Mouse (Mus musculus) forebrain, postnatal 0 days (tissue): ENCODE measurements around the gene Pom121l2. TPM values are rescaled to one million over a fixed set of nuclear protein-coding genes. Genes with fewer than 3 reads are reported as not detected.
A peak's percentile ranks its signal among the peaks of the same experiment; 100 is the strongest.

Experiments used
- ATAC-seq: fragments of 200-750 bp; cut with Nextera tagmentation; 2 replicates; pipeline ENCODE4 v1.8.0; 2017; ENCODE audit warnings: mild to moderate bottlenecking, moderate library complexity
- DNase-seq: peaks from one replicate; pipeline ENCODE4 v3.0.0-alpha.2; 2015
- H3K27ac ChIP-seq: fragments of 300-500 bp; sonication (generic); 2 replicates; pipeline ENCODE4 v1.5.1; 2014; ENCODE audit warnings: low read depth, mild to moderate bottlenecking, antibody characterized with exemption, low read length, moderate library complexity, mixed read lengths
- H3K27me3 ChIP-seq: fragments of 300-500 bp; sonication (generic); 2 replicates; pipeline ENCODE4 v1.6.1; 2014; ENCODE audit warnings: mild to moderate bottlenecking, low read length, mixed read lengths; ENCODE audit not compliant: insufficient read depth
- H3K36me3 ChIP-seq: fragments of 300-500 bp; sonication (generic); 2 replicates; pipeline ENCODE4 v1.6.1; 2014; ENCODE audit warnings: mild to moderate bottlenecking, moderate library complexity; ENCODE audit not compliant: insufficient read depth
- H3K4me1 ChIP-seq: fragments of 300-500 bp; sonication (generic); 2 replicates; pipeline ENCODE4 v1.6.1; 2014; ENCODE audit warnings: antibody characterized with exemption; ENCODE audit not compliant: insufficient read depth
- H3K4me2 ChIP-seq: fragments of 300-500 bp; sonication (generic); 2 replicates; pipeline ENCODE4 v1.6.1; 2014; ENCODE audit warnings: low read depth, mild to moderate bottlenecking, moderate library complexity
- H3K4me3 ChIP-seq: fragments of 300-500 bp; sonication (generic); 2 replicates; pipeline ENCODE4 v1.5.1; 2014; ENCODE audit warnings: low read depth, low read length, mixed read lengths
- H3K9ac ChIP-seq: fragments of 300-500 bp; sonication (generic); 2 replicates; pipeline ENCODE4 v1.6.1; 2014; ENCODE audit warnings: mild to moderate bottlenecking
- H3K9me3 ChIP-seq: fragments of 300-500 bp; sonication (generic); 2 replicates; pipeline ENCODE4 v1.6.1; 2016; ENCODE audit warnings: low read length
- CTCF ChIP-seq: sonication (generic); IDR thresholded peaks from 2 replicates; pipeline ENCODE4 v1.5.1; 2016; ENCODE audit warnings: antibody characterized with exemption, control low read depth, low read depth
- WGBS: fragments of 180-500 bp; shearing (Covaris S2); extraction: QIAGEN DNeasy Blood & Tissue Kit; methylation state at CpG from one replicate; pipeline ENCODE4 v1.1.7; 2014; 5-methylcytosine and 5-hydroxymethylcytosine counted together
- polyA plus RNA-seq: library from polyadenylated mRNA; unstranded; fragments of >200 nt; fragmentation: Nextera tagmentation; extraction: Ambion mirVana; gene quantifications from 2 replicates; pipeline ENCODE4 v1.2.1, GENCODE M21; 2015
- total RNA-seq: library from RNA; depleted of rRNA; stranded (reverse); fragments of >200 nt; gene quantifications from 2 replicates; pipeline ENCODE4 v1.2.3, GENCODE M21; 2014

Pom121l2 gene
- total and polyA plus RNA-seq, 2 experiments from 2014 or later = not detected

GRCm38 (mm10) chr13:22006334-22007120 lies 25.5 kb downstream of the Pom121l2 start:
- H3K4me1 ChIP-seq = 0 out of 2 replicates have a peak, but pooled peaks cover 3% of the 10 kb centered on the region
- H3K9me3 ChIP-seq = no peaks in the 10 kb centered on the region
- no peak overlapping the region for H3K27ac ChIP-seq
- ATAC-seq (peak; percentile 69), DNase-seq (no peak)
- peak overlapping the region; percentile 45 for H3K4me3 ChIP-seq
- TF ChIP-seq CTCF = no peak
- peak overlapping the region; percentile 94 for H3K4me2 ChIP-seq
- under 1% methylated on average over 38 of the region's 38 CpGs for WGBS
- peak overlapping the region; percentile 40; the same call in 1 of the 2 replicates for H3K9ac ChIP-seq
- H3K36me3 ChIP-seq = no peaks in the 10 kb centered on the region
- H3K27me3 ChIP-seq = peaks cover 94% of the 10 kb centered on the region

DNA sequence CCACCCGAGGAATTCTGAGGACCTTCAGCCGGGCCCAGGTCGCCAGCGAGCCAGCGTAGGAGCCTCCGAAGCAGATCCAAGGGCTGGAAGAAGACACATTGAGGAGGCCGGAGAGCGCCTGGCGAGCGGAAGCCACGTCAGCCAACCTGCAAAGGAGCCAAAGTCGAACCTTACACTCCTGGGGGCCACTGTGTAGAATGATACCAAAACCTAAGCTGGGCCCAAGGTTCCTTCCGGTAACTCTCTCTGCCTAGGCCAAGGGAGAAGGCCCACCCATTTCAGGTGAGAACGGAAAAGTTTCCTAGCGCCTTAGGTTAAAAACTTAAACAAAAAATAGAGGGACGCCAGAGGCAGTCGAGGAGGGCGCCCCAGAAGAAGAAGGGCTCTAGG lies 26.1 kb downstream of the Pom121l2 start:
- 0 out of 2 replicates have a peak, but pooled peaks cover 3% of the 10 kb centered on the region for H3K4me1 ChIP-seq
- H3K4me2 ChIP-seq = peak overlapping the region; percentile 94
- no peak overlapping the region for H3K9ac ChIP-seq
- ATAC-seq (no peak), DNase-seq (no peak)
- H3K36me3 ChIP-seq = no peaks in the 10 kb centered on the region
- H3K9me3 ChIP-seq = no peaks in the 10 kb centered on the region
- TF ChIP-seq CTCF = no peak
- no peak overlapping the region for H3K27ac ChIP-seq
- peaks cover 92% of the 10 kb centered on the region for H3K27me3 ChIP-seq
- 5% methylated on average over 18 of the region's 18 CpGs for WGBS
- peak overlapping the region; percentile 45 for H3K4me3 ChIP-seq

GRCm38 (mm10) chr13:22007872-22008271 lies 26.9 kb downstream of the Pom121l2 start:
- 0 out of 2 replicates have a peak, but pooled peaks cover 3% of the 10 kb centered on the region for H3K4me1 ChIP-seq
- WGBS = 50% methylated on average over 7 of the region's 7 CpGs
- no peak overlapping the region for H3K4me3 ChIP-seq
- peaks cover 92% of the 10 kb centered on the region for H3K27me3 ChIP-seq
- no peaks in the 10 kb centered on the region for H3K36me3 ChIP-seq
- H3K9ac ChIP-seq = no peak overlapping the region
- H3K27ac ChIP-seq = no peak overlapping the region
- no peaks in the 10 kb centered on the region for H3K9me3 ChIP-seq
- no peak for DNase-seq
- no peak overlapping the region for H3K4me2 ChIP-seq
- ATAC-seq = no peak
- no peak for TF ChIP-seq CTCF

- WGBS = 86% methylated on average over 3 of the region's 3 CpGs
- no peak overlapping the region for H3K9ac ChIP-seq
- no peak overlapping the region for H3K27ac ChIP-seq
- ATAC-seq = no peak
- H3K36me3 ChIP-seq = no peaks in the 10 kb centered on the region
- H3K27me3 ChIP-seq = peaks cover 86% of the 10 kb centered on the region
- no peak overlapping the region for H3K4me2 ChIP-seq
- 0 out of 2 replicates have a peak, but pooled peaks cover 3% of the 10 kb centered on the region for H3K4me1 ChIP-seq
- DNase-seq = no peak
- H3K4me3 ChIP-seq = no peak overlapping the region
- H3K9me3 ChIP-seq = no peaks in the 10 kb centered on the region
- no peak for TF ChIP-seq CTCF
These were observed 27.7 kb downstream of the Pom121l2 start for GRCm38 (mm10) chr13:22008707-22009106.

DNA sequence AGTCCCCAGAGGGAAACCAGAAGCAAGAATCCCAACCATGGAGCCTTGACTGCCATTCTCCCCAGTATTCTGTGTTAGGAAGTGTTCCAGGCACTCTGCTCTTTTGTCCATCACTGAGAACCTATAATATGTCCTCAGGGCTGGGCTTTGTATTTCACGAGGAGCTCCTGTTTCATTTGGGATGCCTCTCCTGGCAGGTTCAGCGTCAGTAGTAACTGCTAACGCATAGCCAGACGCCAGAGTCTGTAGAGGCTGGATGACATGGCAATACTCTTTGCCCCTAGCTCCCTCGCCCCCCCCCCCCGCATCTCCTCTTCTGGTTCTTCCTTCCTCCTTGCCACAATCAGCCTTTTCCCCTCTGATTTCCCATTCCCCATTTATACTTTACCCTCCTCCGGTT lies 28.6 kb downstream of the Pom121l2 start, which contains the start of gene Prss16:
TSS of gene Prss16 (minus strand) at position 101 of the 400 bp plus-strand sequence.
- Histone ChIP-seq H3K27ac (no peak within 1 kb of the TSS), H3K9ac (no peak within 1 kb of the TSS), H3K36me3 (no peaks in the 10 kb centered on the region), H3K4me3 (no peak within 1 kb of the TSS), H3K9me3 (no peaks in the 10 kb centered on the region), H3K27me3 (peaks cover 83% of the 10 kb centered on the region), H3K4me2 (no peak within 1 kb of the TSS), H3K4me1 (0 out of 2 replicates have a peak, but pooled peaks cover 3% of the 10 kb centered on the region)
- no peak for TF ChIP-seq CTCF
- ATAC-seq (no peak), DNase-seq (no peak)
- 44% methylated on average over 7 of the region's 7 CpGs for WGBS

GRCm38 (mm10) chr13:22013716-22014115 lies 32.7 kb downstream of the Pom121l2 start:
- Histone ChIP-seq H3K27ac (no peak overlapping the region), H3K4me3 (no peak overlapping the region), H3K9ac (no peak overlapping the region), H3K4me1 (no peaks in the 10 kb centered on the region), H3K27me3 (peaks cover 79% of the 10 kb centered on the region), H3K9me3 (no peaks in the 10 kb centered on the region), H3K36me3 (no peaks in the 10 kb centered on the region), H3K4me2 (no peak overlapping the region)
- ATAC-seq (no peak), DNase-seq (no peak)
- 22% methylated on average over 13 of the region's 13 CpGs for WGBS
- TF ChIP-seq CTCF = no peak

GRCm38 (mm10) chr13:22014411-22014845 lies 33.4 kb downstream of the Pom121l2 start:
- Histone ChIP-seq H3K4me1 (no peaks in the 10 kb centered on the region), H3K4me2 (no peak overlapping the region), H3K36me3 (no peaks in the 10 kb centered on the region), H3K27ac (no peak overlapping the region), H3K27me3 (peaks cover 79% of the 10 kb centered on the region), H3K9me3 (no peaks in the 10 kb centered on the region), H3K4me3 (no peak overlapping the region), H3K9ac (no peak overlapping the region)
- TF ChIP-seq CTCF = no peak
- WGBS = 16% methylated on average over 17 of the region's 17 CpGs
- ATAC-seq (no peak), DNase-seq (peak; percentile 37)
